Mouse (Mus musculus) embryonic fibroblast, embryonic 13.5 days (primary cell): ENCODE measurements around the gene Naa35.

ENCODE experiments used
- CTCF ChIP-seq: IDR thresholded peaks from 2 replicates; pipeline ENCODE4 v1.5.1; 2011; ENCODE audit warnings: mild to moderate bottlenecking, control low read depth, low read length, moderate library complexity, borderline replicate concordance; ENCODE audit not compliant: insufficient read depth
- POLR2A ChIP-seq: IDR thresholded peaks from 2 replicates; pipeline ENCODE4 v1.6.1; 2011; ENCODE audit warnings: low read depth, mild to moderate bottlenecking, control low read depth, low read length, moderate library complexity

DNA sequence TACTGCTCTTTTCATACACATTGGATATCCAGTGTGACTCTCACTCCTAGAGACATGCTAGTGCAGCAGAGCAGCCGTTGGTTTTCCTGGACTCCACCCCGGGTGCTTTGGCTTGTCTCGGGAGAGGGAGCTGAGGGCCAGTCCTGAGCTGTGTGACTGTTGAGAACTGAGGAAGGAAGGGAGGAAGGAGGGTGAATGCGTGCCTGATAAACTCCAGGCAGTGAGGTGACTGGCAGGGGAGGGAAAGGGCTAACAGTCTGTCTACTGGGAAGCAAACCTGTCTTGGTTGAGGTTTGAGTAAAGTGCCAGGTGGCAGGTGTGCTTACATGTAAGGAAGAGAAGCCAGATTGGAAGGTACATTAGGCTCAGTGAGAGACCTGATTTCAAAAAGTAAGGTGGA is 28.8 kb downstream of the Naa35 start:
- no peak for TF ChIP-seq POLR2A
- TF ChIP-seq CTCF, result no peak
